Mouse (Mus musculus) 3T3-L1 (cell line): ENCODE data around the gene Zfp786.
"Not testable (repeated sequence)": the region's sequence is repeated elsewhere in the genome, so short reads cannot be mapped to it uniquely, and the experiment has no call there.

Experiments used
- DNase-seq: peaks from one replicate; pipeline ENCODE4 v3.0.0-alpha.2; 2015; ENCODE audit warnings: low read depth, low spot score

Zfp786 gene

GRCm38 (mm10) chr6:47781091-47781968 is 49.3 kb downstream of the Zfp786 start:
- peak; percentile 85 for DNase-seq

GRCm38 (mm10) chr6:47780576-47781013 is 50.1 kb downstream of the Zfp786 start:
- peak; percentile 83 for DNase-seq

- peak; percentile 80 for DNase-seq
These were observed 58.9 kb downstream of the Zfp786 start for GRCm38 (mm10) chr6:47771760-47772159.

GRCm38 (mm10) chr6:47771113-47771512 is 59.6 kb downstream of the Zfp786 start:
- DNase-seq = not testable (repeated sequence)

- DNase-seq = not testable (repeated sequence)
These were observed 60.8 kb downstream of the Zfp786 start for GRCm38 (mm10) chr6:47769861-47770260.
